Mouse (Mus musculus) midbrain, embryonic 15.5 days (tissue): ENCODE results near the gene Cct8l1. TPM values are rescaled to one million over a fixed set of nuclear protein-coding genes. Genes with fewer than 3 reads are reported as not detected.

ENCODE experiments used
- ATAC-seq: fragments of 200-750 bp; cut with Nextera tagmentation; replicated peaks from 2 replicates; pipeline ENCODE4 v1.8.0; 2017; ENCODE audit warnings: moderate TSS enrichment
- H3K27ac ChIP-seq: fragments of 300-500 bp; sonication (generic); 2 replicates; pipeline ENCODE4 v1.5.1; 2015; ENCODE audit warnings: mild to moderate bottlenecking, inconsistent platforms
- H3K27me3 ChIP-seq: fragments of 300-500 bp; sonication (generic); replicated peaks from 2 replicates; pipeline ENCODE4 v1.6.1; 2015; ENCODE audit warnings: inconsistent platforms
- H3K36me3 ChIP-seq: fragments of 300-500 bp; sonication (generic); replicated peaks from 2 replicates; pipeline ENCODE4 v1.6.1; 2015; ENCODE audit warnings: inconsistent platforms
- H3K4me1 ChIP-seq: fragments of 300-500 bp; sonication (generic); 2 replicates; pipeline ENCODE4 v1.6.1; 2015; ENCODE audit warnings: inconsistent platforms
- H3K4me2 ChIP-seq: fragments of 300-500 bp; sonication (generic); 2 replicates; pipeline ENCODE4 v1.6.1; 2015; ENCODE audit warnings: inconsistent platforms, mild to moderate bottlenecking, moderate library complexity
- H3K4me3 ChIP-seq: fragments of 300-500 bp; sonication (generic); 2 replicates; pipeline ENCODE4 v1.5.1; 2015; ENCODE audit warnings: mild to moderate bottlenecking, inconsistent platforms
- H3K9ac ChIP-seq: fragments of 300-500 bp; sonication (generic); 2 replicates; pipeline ENCODE4 v1.6.1; 2015; ENCODE audit warnings: mild to moderate bottlenecking, inconsistent platforms
- H3K9me3 ChIP-seq: fragments of 300-500 bp; sonication (generic); 2 replicates; pipeline ENCODE4 v1.6.1; 2016; ENCODE audit warnings: inconsistent platforms
- WGBS: fragments of 180-500 bp; shearing (Covaris S2); methylation state at CpG from one replicate; pipeline ENCODE4 v1.1.7; 2015; ENCODE audit warnings: mixed read lengths; 5-methylcytosine and 5-hydroxymethylcytosine counted together
- polyA plus RNA-seq: library from polyadenylated mRNA; unstranded; fragments of >200 nt; fragmentation: Nextera tagmentation; extraction: Ambion mirVana; gene quantifications from 2 replicates; pipeline ENCODE4 v1.2.1, GENCODE M21; 2015

Gene Cct8l1
- polyA plus RNA-seq = not detected in 2 replicates

DNA sequence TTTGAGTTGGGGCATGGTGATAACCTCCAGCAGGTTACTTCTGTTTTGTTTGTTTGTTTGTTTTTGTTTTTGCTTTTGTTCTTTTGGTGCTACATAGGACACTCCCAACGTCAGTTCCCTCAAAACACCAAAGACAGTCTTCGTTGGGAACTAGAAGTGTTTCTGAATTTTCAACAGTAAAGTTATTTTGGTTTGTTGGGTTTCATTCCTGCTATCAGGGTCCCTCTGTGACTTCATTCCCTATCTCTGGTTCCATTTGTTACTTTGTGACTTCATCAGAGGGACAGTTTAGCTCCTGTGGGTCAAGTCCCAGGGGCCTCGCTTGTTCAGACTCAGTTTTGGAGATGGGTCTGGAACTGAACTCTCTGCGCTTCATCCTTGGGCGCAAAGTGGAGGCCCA lies at the start of gene Cct8l1:
TSS of gene Cct8l1 (plus strand) at position 301 of the 400 bp plus-strand sequence.
- H3K36me3 ChIP-seq = no peaks in the 10 kb centered on the region
- no peak within 1 kb of the TSS for H3K27ac ChIP-seq
- H3K4me1 ChIP-seq = no peaks in the 10 kb centered on the region
- no peak within 1 kb of the TSS for H3K4me3 ChIP-seq
- no peak within 1 kb of the TSS for H3K4me2 ChIP-seq
- WGBS = 91% methylated on average over 5 of the region's 5 CpGs
- no peak for ATAC-seq
- no peaks in the 10 kb centered on the region for H3K9me3 ChIP-seq
- no peaks in the 10 kb centered on the region for H3K27me3 ChIP-seq
- H3K9ac ChIP-seq = no peak within 1 kb of the TSS

GRCm38 (mm10) chr5:25472070-25472469 lies 43.8 kb upstream of the Cct8l1 start:
- Histone ChIP-seq H3K27me3 (no peaks in the 10 kb centered on the region), H3K27ac (peak overlapping the region; percentile 40; the same call in 1 of the 2 replicates), H3K4me1 (peaks cover 12% of the 10 kb centered on the region; the same call in 1 of the 2 replicates), H3K36me3 (no peaks in the 10 kb centered on the region), H3K9me3 (no peaks in the 10 kb centered on the region), H3K9ac (peak overlapping the region; percentile 21; the same call in 1 of the 2 replicates), H3K4me3 (peak overlapping the region; percentile 34), H3K4me2 (peak overlapping the region; percentile 46)
- 2% methylated on average over 6 of the region's 6 CpGs for WGBS
- ATAC-seq = peak; percentile 74

GRCm38 (mm10) chr5:25475789-25476188 lies 40.1 kb upstream of the Cct8l1 start:
- H3K27me3 ChIP-seq = no peaks in the 10 kb centered on the region
- ATAC-seq = no peak
- 88% methylated on average over 2 of the region's 2 CpGs for WGBS
- H3K27ac ChIP-seq = no peak overlapping the region
- no peaks in the 10 kb centered on the region for H3K36me3 ChIP-seq
- H3K4me3 ChIP-seq = no peak overlapping the region
- no peak overlapping the region for H3K9ac ChIP-seq
- H3K9me3 ChIP-seq = no peaks in the 10 kb centered on the region
- peaks cover 12% of the 10 kb centered on the region; the same call in 1 of the 2 replicates for H3K4me1 ChIP-seq
- no peak overlapping the region for H3K4me2 ChIP-seq

GRCm38 (mm10) chr5:25478863-25479262 lies 37.0 kb upstream of the Cct8l1 start:
- H3K4me3 ChIP-seq = no peak overlapping the region
- H3K4me2 ChIP-seq = no peak overlapping the region
- H3K27me3 ChIP-seq = no peaks in the 10 kb centered on the region
- ATAC-seq = no peak
- H3K27ac ChIP-seq = no peak overlapping the region
- H3K4me1 ChIP-seq = no peaks in the 10 kb centered on the region
- H3K9ac ChIP-seq = no peak overlapping the region
- H3K36me3 ChIP-seq = no peaks in the 10 kb centered on the region
- no peaks in the 10 kb centered on the region for H3K9me3 ChIP-seq

- 41% methylated on average over 2 of the region's 2 CpGs for WGBS
- Histone ChIP-seq H3K9me3 (no peaks in the 10 kb centered on the region), H3K4me1 (peaks cover 22% of the 10 kb centered on the region), H3K9ac (no peak overlapping the region), H3K4me2 (peak overlapping the region; percentile 82), H3K4me3 (peak overlapping the region; percentile 70), H3K27me3 (no peaks in the 10 kb centered on the region), H3K36me3 (no peaks in the 10 kb centered on the region), H3K27ac (no peak overlapping the region)
- ATAC-seq = no peak
These were observed 19.2 kb upstream of the Cct8l1 start for GRCm38 (mm10) chr5:25496652-25497051.

- H3K27ac ChIP-seq = peak overlapping the region; percentile 100
- WGBS = 1% methylated on average over 10 of the region's 10 CpGs
These were observed 18.5 kb upstream of the Cct8l1 start for GRCm38 (mm10) chr5:25497369-25497719.

GRCm38 (mm10) chr5:25497720-25498345 lies 18.0 kb upstream of the Cct8l1 start:
- ATAC-seq = peak; percentile 24
- WGBS = under 1% methylated on average over 69 of the region's 78 CpGs

More at GRCm38 (mm10) chr5:25497369-25497719, 18.5 kb upstream of the Cct8l1 start:
- Histone ChIP-seq H3K27me3 (no peaks in the 10 kb centered on the region), H3K4me1 (peaks cover 22% of the 10 kb centered on the region), H3K9me3 (no peaks in the 10 kb centered on the region), H3K36me3 (no peaks in the 10 kb centered on the region), H3K9ac (peak overlapping the region; percentile 82), H3K4me3 (peak overlapping the region; percentile 70), H3K4me2 (peak overlapping the region; percentile 82)
- no peak for ATAC-seq

GRCm38 (mm10) chr5:25498346-25498820 lies 17.5 kb upstream of the Cct8l1 start, which contains the start of gene Kmt2c:
TSS of gene Kmt2c (minus strand) at chr5:25498783.
- Histone ChIP-seq H3K36me3 (no peaks in the 10 kb centered on the region), H3K27me3 (no peaks in the 10 kb centered on the region), H3K4me1 (peaks cover 22% of the 10 kb centered on the region), H3K4me2 (peak within 1 kb of the TSS; percentile 82), H3K9ac (peak within 1 kb of the TSS; percentile 85), H3K9me3 (no peaks in the 10 kb centered on the region), H3K27ac (peak within 1 kb of the TSS; percentile 100), H3K4me3 (peak within 1 kb of the TSS; percentile 70)
- ATAC-seq = peak; percentile 10
- under 1% methylated on average over 40 of the region's 54 CpGs for WGBS

More at GRCm38 (mm10) chr5:25497720-25498345, 18.0 kb upstream of the Cct8l1 start:
- H3K4me1 ChIP-seq = peaks cover 22% of the 10 kb centered on the region
- H3K4me2 ChIP-seq = peak overlapping the region; percentile 82
- H3K9ac ChIP-seq = peak overlapping the region; percentile 82
- peak overlapping the region; percentile 100 for H3K27ac ChIP-seq
- no peaks in the 10 kb centered on the region for H3K27me3 ChIP-seq
- no peaks in the 10 kb centered on the region for H3K36me3 ChIP-seq
- peak overlapping the region; percentile 70 for H3K4me3 ChIP-seq
- no peaks in the 10 kb centered on the region for H3K9me3 ChIP-seq

- Histone ChIP-seq H3K9me3 (no peaks in the 10 kb centered on the region), H3K27ac (peak overlapping the region; percentile 100), H3K9ac (peak overlapping the region; percentile 85), H3K4me3 (peak overlapping the region; percentile 70), H3K27me3 (no peaks in the 10 kb centered on the region), H3K4me2 (peak overlapping the region; percentile 64), H3K36me3 (no peaks in the 10 kb centered on the region), H3K4me1 (peaks cover 22% of the 10 kb centered on the region)
- peak; percentile 84 for ATAC-seq
- under 1% methylated on average over 42 of the region's 87 CpGs for WGBS
These were observed 16.9 kb upstream of the Cct8l1 start for GRCm38 (mm10) chr5:25498821-25499422.

DNA sequence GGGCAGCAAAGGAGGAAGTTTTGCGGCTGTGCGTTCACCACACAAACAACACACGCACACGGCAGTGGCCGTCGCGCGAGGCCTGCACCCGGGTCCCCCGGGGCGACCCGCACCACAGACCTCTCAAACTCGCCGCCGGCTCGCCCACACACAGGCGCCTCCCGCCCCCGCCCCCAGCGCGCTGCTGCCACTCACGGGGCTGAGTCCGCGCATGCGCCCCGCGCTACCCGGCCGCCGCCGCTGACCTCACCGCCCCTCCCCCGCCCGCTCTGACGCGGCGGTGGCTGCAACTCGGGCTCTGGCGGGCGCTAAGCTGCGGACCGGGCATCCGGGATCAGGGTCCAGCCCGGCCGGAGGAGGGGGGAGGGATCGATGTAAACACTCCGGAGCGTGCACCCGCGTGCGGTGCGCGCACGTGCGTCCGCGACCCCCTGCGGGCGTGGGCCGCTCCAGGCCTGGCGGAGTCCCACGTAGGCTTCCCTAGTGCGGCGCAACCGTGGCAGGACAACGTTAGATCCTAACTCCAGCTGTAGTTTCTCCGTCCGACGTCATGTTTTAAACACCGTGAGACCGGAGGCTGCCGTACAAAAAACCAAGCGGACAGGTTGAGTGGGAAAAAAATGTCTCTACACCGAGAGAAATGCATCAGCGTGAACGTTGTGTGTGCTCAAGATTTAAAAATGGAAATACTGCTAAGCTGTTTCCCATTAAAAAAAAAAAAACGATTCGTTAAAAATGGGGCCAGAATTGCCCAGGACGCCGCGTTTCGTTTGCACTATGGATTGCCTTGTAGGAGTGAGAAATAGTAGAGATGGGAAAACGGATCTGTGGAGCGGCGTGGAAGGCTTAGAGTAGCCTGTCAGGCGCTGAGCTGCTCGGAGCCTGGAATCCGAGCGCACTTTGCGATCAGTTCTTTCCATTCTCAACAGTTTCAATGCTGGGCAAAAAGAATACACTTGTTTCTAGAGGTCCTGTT lies 16.2 kb upstream of the Cct8l1 start:
- ATAC-seq = peak; percentile 92
- Histone ChIP-seq H3K4me1 (peaks cover 19% of the 10 kb centered on the region), H3K9ac (peak overlapping the region; percentile 85), H3K27ac (peak overlapping the region; percentile 100), H3K4me2 (peak overlapping the region; percentile 64), H3K27me3 (no peaks in the 10 kb centered on the region), H3K4me3 (peak overlapping the region; percentile 70), H3K9me3 (no peaks in the 10 kb centered on the region), H3K36me3 (no peaks in the 10 kb centered on the region)
- WGBS = under 1% methylated on average over 83 of the region's 90 CpGs

DNA sequence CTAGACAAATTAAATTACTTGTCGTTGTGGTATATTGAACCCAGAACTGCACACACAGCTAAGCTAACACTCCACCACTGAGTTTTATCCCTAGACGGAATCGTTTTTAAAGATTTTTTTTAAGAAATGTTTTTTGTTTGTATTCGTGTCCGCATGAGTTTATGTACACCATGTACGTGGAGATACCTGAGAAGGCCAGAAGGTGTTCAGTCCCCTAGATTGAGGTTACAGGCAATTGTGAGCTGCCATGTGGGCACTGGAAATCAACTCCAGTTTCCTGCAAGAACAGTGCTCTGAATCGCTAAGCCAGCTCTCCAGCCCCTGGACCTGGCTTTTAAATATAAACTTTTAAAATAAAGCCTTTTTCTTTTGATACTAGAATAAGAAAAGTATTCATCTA lies 15.2 kb upstream of the Cct8l1 start:
- peak overlapping the region; percentile 70 for H3K4me3 ChIP-seq
- no peaks in the 10 kb centered on the region for H3K27me3 ChIP-seq
- H3K9me3 ChIP-seq = no peaks in the 10 kb centered on the region
- peak overlapping the region; percentile 85 for H3K9ac ChIP-seq
- WGBS = 73% methylated on average over 7 of the region's 7 CpGs
- H3K4me1 ChIP-seq = peaks cover 17% of the 10 kb centered on the region
- no peaks in the 10 kb centered on the region for H3K36me3 ChIP-seq
- H3K4me2 ChIP-seq = peak overlapping the region; percentile 64
- ATAC-seq = no peak
- no peak overlapping the region for H3K27ac ChIP-seq

- 92% methylated on average over 5 of the region's 5 CpGs for WGBS
These were observed 9.8 kb upstream of the Cct8l1 start for GRCm38 (mm10) chr5:25506041-25506440.

More at GRCm38 (mm10) chr5:25506041-25506440, 9.8 kb upstream of the Cct8l1 start:
- Histone ChIP-seq H3K27ac (no peak overlapping the region), H3K4me1 (no peaks in the 10 kb centered on the region), H3K9ac (no peak overlapping the region), H3K4me2 (no peak overlapping the region), H3K36me3 (no peaks in the 10 kb centered on the region), H3K9me3 (no peaks in the 10 kb centered on the region), H3K4me3 (no peak overlapping the region), H3K27me3 (no peaks in the 10 kb centered on the region)
- no peak for ATAC-seq
